Mouse (Mus musculus) mouse embryonic stem cell (cell line): ENCODE measurements around the gene Insc.

Source experiments
- in situ Hi-C, 2 experiments: fragments of 300-500 bp; cut with MboI; formaldehyde crosslinking; loops; 1 replicate in 1 of 2; 3 replicates in 1 of 2; pipeline ENCODE4 v1.14.3; 2019 to 2020; ENCODE audit warnings: low sequenced_read_pairs in 2 of 2, low pct_unique_long_range_greater_than_20kb in 1 of 2, mixed read lengths in 1 of 2; ENCODE audit not compliant: unreplicated experiment in 1 of 2

The Insc gene

GRCm38 (mm10) chr7:114808341-114808740 lies 64.8 kb downstream of the Insc start:
- in situ Hi-C loops, result loop anchor here in 1 of 2 experiments (25.0 kb wide), 1 partner anchor 221 kb away; no protein-coding TSS in a partner anchor

- in situ Hi-C loops, result loop anchor here (5.0 to 25.0 kb wide), 4 partner anchors 80 to 243 kb away; no protein-coding TSS in a partner anchor
Measured at GRCm38 (mm10) chr7:114817291-114817806, 73.9 kb downstream of the Insc start.

GRCm38 (mm10) chr7:114817879-114818278 lies 74.4 kb downstream of the Insc start:
- in situ Hi-C loops, result loop anchor here (5.0 to 25.0 kb wide), 4 partner anchors 81 to 243 kb away; no protein-coding TSS in a partner anchor

GRCm38 (mm10) chr7:114818351-114818750 lies 74.9 kb downstream of the Insc start:
- in situ Hi-C loops, result loop anchor here (5.0 to 25.0 kb wide), 4 partner anchors 81 to 244 kb away; no protein-coding TSS in a partner anchor

GRCm38 (mm10) chr7:114818836-114819235 lies 75.3 kb downstream of the Insc start:
- in situ Hi-C loops, result loop anchor here (5.0 to 25.0 kb wide), 4 partner anchors 82 to 244 kb away; no protein-coding TSS in a partner anchor

GRCm38 (mm10) chr7:114822736-114823135 lies 79.2 kb downstream of the Insc start:
- in situ Hi-C loops, result loop anchor here in 1 of 2 experiments (25.0 kb wide), 1 partner anchor 235 kb away; no protein-coding TSS in a partner anchor

- in situ Hi-C loops, result no loop called here
Measured at GRCm38 (mm10) chr7:114827360-114827759, 83.9 kb downstream of the Insc start.

GRCm38 (mm10) chr7:114832257-114832940 lies 88.9 kb downstream of the Insc start:
- in situ Hi-C loops, result no loop called here

GRCm38 (mm10) chr7:114834504-114834903 lies 91.0 kb downstream of the Insc start:
- in situ Hi-C loops, result no loop called here

- in situ Hi-C loops, result no loop called here
Measured at GRCm38 (mm10) chr7:114837268-114837667, 93.8 kb downstream of the Insc start.

- in situ Hi-C loops, result no loop called here
Measured at GRCm38 (mm10) chr7:114840029-114840745, 96.7 kb downstream of the Insc start.

- in situ Hi-C loops, result no loop called here
Measured at GRCm38 (mm10) chr7:114842644-114843211, 99.2 kb downstream of the Insc start.

GRCm38 (mm10) chr7:114847179-114847578 lies 103.7 kb downstream of the Insc start:
- in situ Hi-C loops, result no loop called here

GRCm38 (mm10) chr7:114852387-114852786 lies 108.9 kb downstream of the Insc start:
- in situ Hi-C loops, result no loop called here

GRCm38 (mm10) chr7:114854169-114854568 lies 110.7 kb downstream of the Insc start:
- in situ Hi-C loops, result no loop called here

GRCm38 (mm10) chr7:114860858-114861523 lies 117.5 kb downstream of the Insc start:
- in situ Hi-C loops, result no loop called here

GRCm38 (mm10) chr7:114873315-114874012 lies 130.0 kb downstream of the Insc start:
- in situ Hi-C loops, result no loop called here

GRCm38 (mm10) chr7:114874032-114874441 lies 130.5 kb downstream of the Insc start:
- in situ Hi-C loops, result no loop called here
